Mouse (Mus musculus): ENCODE results near the gene Vmn1r115.
"Not testable (repeated sequence)": the region's sequence is repeated elsewhere in the genome, so short reads cannot be mapped to it uniquely, and the experiment has no call there.

Vmn1r115 gene

DNA sequence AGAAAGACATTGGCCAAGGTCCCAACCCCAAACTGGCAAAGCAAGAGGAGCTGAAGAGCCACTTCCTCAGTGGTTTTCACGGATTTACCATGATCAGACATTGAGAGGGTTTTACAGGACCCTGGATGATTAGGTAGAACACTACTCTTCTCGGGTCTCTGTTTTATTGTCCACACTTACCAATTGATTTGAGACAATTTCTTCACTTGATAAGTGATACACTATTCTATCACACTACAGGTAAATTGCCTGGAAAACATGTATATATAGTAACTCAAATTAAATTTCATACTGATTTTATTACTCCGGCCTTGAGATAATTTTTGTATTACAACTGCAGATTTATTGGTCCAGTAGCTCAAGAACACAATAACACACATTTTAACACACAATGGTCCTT lies at the start of gene Vmn1r115:
Gene Vmn1r115 (minus strand): TSS at position 101 of the 400 bp plus-strand sequence.
- DNase-seq (ENCODE audit: low spot score): not testable (repeated sequence)

DNA sequence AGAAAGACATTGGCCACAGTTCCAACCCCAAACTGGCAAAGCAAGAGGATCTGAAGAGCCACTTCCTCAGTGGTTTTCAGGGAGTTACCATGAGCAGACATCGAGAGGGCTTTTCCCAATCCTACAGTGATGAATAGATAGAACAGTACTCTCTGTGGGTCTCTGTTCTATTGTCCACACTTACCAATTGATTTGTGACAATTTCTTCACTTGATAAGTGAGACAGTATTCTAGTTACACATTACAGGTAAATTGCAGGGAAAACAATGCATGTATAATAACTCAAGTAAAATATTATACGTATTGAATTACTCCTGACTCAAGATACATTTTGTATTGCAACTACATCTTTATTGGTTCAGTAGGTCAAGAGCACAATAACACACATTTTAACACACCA lies 39.2 kb upstream of the Vmn1r115 start, which contains the start of gene Vmn1r117:
Gene Vmn1r117 (minus strand): TSS at position 101 of the 400 bp plus-strand sequence.
- DNase-seq (ENCODE audit: low spot score): not testable (repeated sequence)

DNA sequence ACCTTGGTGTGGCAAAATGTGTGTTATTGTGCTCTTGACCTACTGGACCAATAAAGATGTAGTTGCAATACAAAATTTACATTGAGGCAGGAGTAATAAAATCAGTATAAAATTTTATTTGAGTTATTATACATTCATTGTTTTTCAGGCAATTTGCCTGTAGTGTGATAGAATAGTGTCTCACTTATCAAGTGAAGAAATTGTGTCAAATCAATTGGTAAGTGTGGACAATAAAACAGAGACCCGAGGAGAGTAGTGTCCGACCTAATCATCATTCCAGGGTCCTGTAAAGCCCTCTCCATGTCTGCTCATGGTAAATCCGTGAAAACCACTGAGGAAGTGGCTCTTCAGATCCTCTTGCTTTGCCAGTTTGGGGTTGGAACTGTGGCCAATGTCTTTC lies 27.2 kb upstream of the Vmn1r115 start, which contains the start of gene Vmn1r116:
Gene Vmn1r116 (plus strand): TSS at position 301 of the 400 bp plus-strand sequence.
- not testable (repeated sequence) for DNase-seq (ENCODE audit: low spot score)

DNA sequence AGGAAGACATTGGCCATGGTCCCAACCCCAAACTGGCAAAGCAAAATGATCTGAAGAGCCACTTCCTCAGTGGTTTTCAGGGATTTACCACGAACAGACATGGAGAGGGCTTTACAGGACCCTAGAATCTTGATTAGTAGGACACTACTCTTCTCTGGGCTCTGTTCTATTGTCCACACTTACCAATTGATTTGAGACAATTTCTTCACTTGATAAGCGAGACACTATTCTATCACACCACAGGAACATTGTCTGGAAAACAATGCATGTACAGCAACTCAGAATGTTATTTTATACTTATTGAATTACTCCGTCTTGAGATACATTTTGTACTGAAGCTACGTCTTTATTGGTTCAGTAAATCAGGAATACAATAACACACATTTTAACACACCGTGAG lies 32.7 kb downstream of the Vmn1r115 start, which contains the start of gene Vmn1r114:
Gene Vmn1r114 (minus strand): TSS at position 101 of the 400 bp plus-strand sequence.
- not testable (repeated sequence) for DNase-seq (ENCODE audit: low spot score)
